Mouse (Mus musculus): ENCODE data around the gene Rapgef5.
A peak's percentile ranks its signal among the peaks of the same experiment; 100 is the strongest.

The Rapgef5 gene

DNA sequence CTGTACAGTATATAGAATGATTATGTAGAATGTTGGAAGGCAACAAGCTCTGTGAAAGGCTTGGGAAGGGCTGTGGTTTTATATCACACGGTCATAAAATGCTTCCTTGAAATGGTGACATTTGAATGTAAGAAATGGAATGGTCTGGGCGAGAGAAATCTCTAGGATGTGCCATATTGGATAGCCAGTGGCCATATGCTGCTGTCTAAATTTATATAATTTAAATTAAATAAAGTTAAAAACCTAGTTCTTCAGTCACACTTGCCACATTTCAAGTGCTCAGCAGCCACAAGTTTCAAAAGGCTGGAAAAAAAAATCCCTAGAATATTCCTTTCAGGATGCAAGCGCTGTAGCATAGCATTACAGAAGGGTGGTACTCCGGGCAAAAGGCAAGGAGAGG is 14.8 kb downstream of the Rapgef5 start:
- no peak for DNase-seq

DNA sequence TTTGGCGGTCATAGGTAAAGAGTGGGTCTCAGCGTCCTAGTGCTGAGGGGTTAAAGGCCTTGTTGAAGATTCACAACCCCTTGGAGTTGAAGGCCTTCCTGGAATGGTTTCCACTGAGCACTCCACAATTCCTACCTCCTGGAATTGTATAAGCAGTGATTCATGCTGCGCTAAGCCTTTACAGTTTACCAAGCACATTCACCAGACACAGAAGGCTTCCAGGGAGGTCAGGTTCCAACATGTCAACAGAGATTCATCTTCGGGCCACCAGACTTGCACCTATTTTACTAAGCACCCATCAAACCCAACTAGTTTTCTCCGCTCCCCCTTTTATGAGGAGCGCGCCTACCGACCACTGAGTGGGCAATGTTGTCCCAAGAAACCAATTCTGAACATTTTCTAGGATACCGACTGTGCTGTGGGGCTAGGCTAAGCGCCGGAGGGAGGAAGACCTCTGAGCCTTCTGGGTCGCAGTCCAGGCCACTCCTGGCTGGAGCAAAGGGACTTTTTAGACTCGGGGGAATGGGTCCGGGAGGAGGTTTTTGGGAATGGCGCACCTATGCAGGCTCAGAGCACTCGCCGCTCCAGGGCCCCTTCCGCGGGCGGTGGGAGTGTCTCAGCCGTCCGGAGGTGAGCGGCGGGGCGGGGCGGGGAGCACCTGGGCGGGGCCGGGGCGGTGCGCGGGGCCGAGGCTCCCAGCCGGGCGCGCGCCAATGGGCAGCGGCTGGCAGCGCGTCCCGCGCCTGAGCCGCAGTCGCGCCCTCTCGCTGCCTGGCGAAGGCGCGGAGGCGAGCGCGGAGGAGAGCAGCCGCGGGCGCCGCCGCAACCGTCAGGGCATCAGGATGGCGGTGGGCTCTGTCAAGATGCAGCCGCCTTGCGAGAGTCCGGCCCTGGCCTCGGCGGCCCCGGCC is 17.2 kb downstream of the Rapgef5 start:
- DNase-seq: peak; percentile 53 to 65

GRCm38 (mm10) chr12:117534087-117534751 is 17.9 kb downstream of the Rapgef5 start:
- peak; percentile 24 to 37 for DNase-seq

GRCm38 (mm10) chr12:117540352-117540751 is 24.1 kb downstream of the Rapgef5 start:
- DNase-seq: peak; percentile 40 to 53

- no peak for DNase-seq
These were observed 29.0 kb downstream of the Rapgef5 start for GRCm38 (mm10) chr12:117545277-117545676.

DNA sequence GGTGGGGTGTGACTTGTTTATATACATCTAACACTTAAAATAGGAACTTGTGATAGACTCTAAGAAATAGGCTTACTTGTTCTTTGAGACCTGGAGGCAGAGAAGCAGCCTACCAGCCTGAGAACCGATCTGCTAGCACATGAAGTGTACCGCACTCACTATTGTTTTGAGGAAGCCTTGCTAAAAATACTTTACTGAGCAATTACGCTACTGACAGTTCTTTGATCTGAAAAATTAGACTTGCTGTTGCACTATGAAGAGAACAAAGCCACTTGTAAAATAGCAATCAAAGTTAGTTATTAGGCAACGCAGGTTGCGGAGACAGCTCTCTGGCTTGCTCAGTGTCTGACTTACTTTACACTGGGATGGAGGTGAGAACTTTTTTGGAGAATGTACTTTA is 37.1 kb downstream of the Rapgef5 start:
- DNase-seq: no peak

DNA sequence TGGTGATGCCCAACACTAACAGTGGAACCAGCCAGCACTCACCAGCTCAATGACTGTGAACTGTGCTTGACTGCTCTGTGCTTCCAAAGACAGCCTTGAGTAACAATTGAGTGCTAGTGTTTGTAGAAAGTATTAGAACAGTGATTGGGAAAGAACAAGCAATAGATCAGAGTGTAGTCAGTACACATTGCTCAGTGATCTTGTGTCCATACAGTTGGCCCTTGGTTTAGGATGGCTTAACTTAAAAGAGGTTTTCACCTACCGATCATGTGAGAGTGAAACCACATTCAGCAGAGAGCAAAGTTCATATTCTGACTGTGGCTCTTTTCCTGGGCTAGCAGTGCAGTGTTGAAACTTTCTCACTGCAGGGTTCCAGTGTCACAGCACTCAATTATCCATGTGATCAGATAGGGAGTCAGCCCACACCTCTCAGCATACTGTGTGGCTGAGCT is 38.4 kb downstream of the Rapgef5 start:
- no peak for DNase-seq

DNA sequence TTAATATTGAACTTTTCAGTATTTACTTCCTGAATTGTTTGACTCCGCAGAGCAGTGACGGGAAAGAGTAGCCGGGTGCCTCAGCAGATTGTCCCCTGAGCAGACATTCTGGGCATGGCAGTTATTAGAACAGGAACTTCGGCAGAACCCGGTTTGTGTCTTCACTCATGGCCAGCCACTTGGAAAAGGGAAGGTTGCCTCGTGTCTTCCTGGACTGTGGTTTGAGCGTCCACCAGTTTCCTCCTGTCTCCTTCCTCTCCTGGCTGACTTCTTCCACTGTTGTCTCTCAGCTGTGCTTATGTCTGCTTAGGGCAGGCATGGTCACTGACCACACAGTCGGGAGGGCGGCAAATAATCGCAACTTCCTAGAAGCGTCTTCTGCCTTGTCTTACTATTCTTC is 44.2 kb downstream of the Rapgef5 start:
- peak; percentile 7 to 43 for DNase-seq

- DNase-seq: no peak
These were observed 45.3 kb downstream of the Rapgef5 start for GRCm38 (mm10) chr12:117561411-117562059.

DNA sequence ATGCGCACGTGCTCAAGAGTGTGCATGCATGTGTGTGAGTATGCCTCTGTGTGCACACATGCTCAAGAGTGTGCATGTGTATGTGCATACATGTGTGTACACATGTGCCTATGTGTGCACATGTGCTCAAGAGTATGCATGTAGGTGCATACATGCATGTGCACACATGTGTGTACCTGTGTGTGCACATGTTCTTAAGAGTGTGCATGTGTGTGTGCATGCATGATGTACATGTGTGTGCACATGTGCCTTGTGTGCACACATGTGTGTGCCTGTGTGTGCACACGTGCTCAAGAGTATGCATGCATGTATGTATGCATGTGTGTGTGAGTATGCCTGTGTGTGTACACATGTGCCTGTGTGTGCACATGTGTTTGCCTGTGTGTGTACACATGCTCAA is 45.8 kb downstream of the Rapgef5 start:
- no peak for DNase-seq

DNA sequence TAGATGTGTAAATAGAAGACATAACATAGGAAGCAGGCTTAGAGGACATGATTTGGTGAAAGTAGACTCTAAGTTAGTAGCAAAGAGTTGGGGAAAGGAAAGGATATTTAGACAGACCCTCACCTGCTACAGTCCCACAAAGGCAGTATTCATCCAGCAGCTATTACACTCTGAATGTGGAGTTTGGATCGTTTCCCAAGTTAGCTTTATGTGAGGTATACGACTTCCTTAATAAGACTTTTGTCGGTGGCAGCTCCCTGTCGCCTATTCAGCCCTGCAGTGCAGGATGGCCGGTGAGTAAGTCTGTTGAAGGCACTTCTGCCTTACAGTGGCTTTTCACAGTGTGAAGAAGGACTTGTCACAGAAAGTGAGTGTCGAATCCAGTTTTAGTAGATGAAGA is 47.6 kb downstream of the Rapgef5 start:
- no peak for DNase-seq

- no peak for DNase-seq
These were observed 50.0 kb downstream of the Rapgef5 start for GRCm38 (mm10) chr12:117566298-117566697.

DNA sequence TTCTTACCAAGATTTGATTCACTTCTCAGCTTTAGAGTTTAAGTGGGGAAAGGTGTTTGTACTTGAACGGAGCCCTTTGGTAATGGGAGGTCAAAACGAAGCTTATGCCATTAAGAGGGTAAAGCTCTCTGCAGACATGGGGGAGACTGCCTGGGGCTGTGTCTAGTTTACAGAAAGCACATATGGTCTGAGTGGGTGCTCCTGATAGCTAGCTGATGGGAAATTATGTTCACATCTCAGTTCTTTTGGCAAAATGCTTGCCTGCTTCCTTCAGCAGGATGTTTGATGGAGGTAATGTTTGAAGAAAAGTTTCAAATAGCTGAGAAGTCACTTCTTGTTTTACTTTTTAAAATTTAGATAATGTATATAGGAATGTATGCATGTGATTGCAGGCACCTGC is 53.4 kb downstream of the Rapgef5 start:
- no peak for DNase-seq

- DNase-seq: no peak
These were observed 68.0 kb downstream of the Rapgef5 start for GRCm38 (mm10) chr12:117584256-117584655.

DNA sequence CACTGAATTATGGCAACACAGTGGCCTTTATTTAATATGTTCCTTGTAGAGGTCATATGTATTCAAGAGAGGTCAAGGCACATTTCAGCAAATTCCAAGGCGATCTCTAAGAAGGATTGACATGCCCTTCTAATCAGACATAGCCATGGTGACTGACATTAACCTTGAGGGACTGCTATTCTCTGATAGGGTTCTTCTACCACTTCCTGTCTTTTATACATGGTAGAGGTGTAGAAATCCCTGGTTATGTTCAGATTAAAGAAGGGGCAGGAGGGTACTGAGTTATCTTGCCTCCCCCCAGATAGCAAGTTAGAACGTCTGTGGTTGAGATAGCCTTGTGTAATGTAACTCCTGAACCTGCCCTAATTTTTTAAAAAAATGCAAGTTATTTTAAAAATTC is 69.1 kb downstream of the Rapgef5 start:
- DNase-seq: no peak

- peak; percentile 77 to 81 for DNase-seq
These were observed 69.8 kb downstream of the Rapgef5 start for GRCm38 (mm10) chr12:117586124-117586523.

DNA sequence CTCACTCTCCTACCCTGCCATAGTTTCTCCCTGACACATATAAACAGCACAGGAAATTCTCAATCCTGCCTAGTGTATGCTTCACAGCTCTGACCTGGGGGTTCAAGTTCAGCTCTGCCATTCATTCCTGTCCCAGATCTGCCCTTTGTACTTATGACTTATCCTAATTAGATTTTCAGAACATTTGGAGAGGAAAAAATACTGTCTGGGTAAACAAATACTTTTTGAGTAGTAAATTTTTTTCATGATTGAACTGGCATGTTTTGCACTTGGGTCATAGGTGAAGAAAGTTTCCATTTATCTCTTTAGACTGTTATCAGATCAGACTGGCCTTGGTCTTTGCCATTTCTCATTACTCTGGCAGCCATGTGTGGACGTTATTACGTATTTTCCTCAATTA is 72.9 kb downstream of the Rapgef5 start:
- DNase-seq: peak; percentile 13 to 55

DNA sequence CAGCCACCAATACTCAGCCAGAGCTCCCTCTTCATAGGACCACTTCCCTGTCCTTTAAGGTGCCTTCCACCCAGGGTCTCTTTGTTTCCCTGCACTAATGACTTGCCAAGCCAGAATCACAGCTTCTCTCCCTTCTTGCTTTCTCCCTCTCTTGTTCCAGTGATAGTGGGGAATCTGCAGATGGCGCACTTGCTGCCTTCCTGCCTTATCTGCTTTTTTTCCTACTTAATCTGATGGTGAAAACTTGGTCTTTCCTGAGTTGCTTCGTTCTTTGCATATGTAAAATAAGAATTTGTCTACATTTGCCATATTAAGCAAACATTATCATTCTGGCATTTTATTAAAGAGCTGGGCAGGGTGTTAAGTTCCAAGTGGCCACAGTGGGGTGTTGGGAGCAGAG is 75.7 kb downstream of the Rapgef5 start:
- peak; percentile 9 to 38 for DNase-seq

- DNase-seq: no peak
These were observed 76.3 kb downstream of the Rapgef5 start for GRCm38 (mm10) chr12:117592583-117592982.

DNA sequence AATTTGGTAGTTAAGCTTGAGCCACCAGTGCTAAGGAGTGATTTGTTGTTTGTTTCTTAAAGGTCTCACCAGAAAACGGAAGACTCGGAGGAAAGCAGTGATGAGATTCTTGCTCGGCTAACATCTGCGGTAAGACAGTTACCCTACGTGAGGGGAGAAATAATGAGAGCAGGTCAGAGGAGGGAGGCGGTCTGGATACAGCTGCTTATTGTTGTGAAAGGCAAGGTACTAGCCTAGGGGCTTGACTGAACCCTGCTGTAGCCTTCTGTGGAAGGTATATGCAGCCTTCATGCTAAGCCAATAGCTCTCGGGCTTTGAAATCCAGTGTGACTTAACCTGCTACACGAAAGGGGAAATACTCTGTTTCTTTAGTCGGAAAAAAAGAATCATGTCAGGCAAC is 78.9 kb downstream of the Rapgef5 start:
- no peak for DNase-seq

GRCm38 (mm10) chr12:117598190-117598589 is 81.9 kb downstream of the Rapgef5 start:
- DNase-seq: no peak

GRCm38 (mm10) chr12:117605966-117606365 is 89.7 kb downstream of the Rapgef5 start:
- no peak for DNase-seq

- DNase-seq: no peak
These were observed 96.4 kb downstream of the Rapgef5 start for GRCm38 (mm10) chr12:117612715-117613114.

All from kidney, postnatal 25 days (tissue).